Mouse (Mus musculus): ENCODE measurements around the gene Camk1d. TPM values are rescaled to one million over a fixed set of nuclear protein-coding genes. Genes with fewer than 3 reads are reported as not detected.

The Camk1d gene
- polyA plus RNA-seq, 1 experiment, result 14.3 TPM

GRCm38 (mm10) chr2:5529992-5530391 lies 184.3 kb downstream of the Camk1d start:
- no peaks in the 10 kb centered on the region for H3K36me3 ChIP-seq (ENCODE audit: control insufficient read depth, insufficient read depth, low read length)
- H3K4me3 ChIP-seq (ENCODE audit: low read depth, low read length), result no peak overlapping the region
- H3K27me3 ChIP-seq (ENCODE audit: control insufficient read depth, insufficient read depth, low read length), result no peaks in the 10 kb centered on the region
- H3K27ac ChIP-seq (ENCODE audit: insufficient read depth, low read depth, low read length), result no peak overlapping the region
- H3K4me1 ChIP-seq (ENCODE audit: control insufficient read depth, insufficient read depth, insufficient read length, low read length), result no peaks in the 10 kb centered on the region
- WGBS, result 87% methylated on average over 2 of the region's 2 CpGs
- TF ChIP-seq CTCF (IDR thresholded peaks at IDR 0.05; ENCODE audit: extremely low read depth, insufficient read length, insufficient replicate concordance, low read depth, low read length), result no peak
- no peak for TF ChIP-seq POLR2A (IDR thresholded peaks at IDR 0.05; ENCODE audit: low read depth, low read length)

GRCm38 (mm10) chr2:5519221-5519669 lies 195.1 kb downstream of the Camk1d start:
- 75% methylated on average over 8 of the region's 8 CpGs for WGBS
- Histone ChIP-seq H3K4me1 (ENCODE audit: control insufficient read depth, insufficient read depth, insufficient read length, low read length) (no peaks in the 10 kb centered on the region; the same call in 1 of the 2 replicates), H3K4me3 (ENCODE audit: low read depth, low read length) (no peak overlapping the region), H3K27ac (ENCODE audit: insufficient read depth, low read depth, low read length) (no peak overlapping the region), H3K36me3 (ENCODE audit: control insufficient read depth, insufficient read depth, low read length) (no peaks in the 10 kb centered on the region), H3K27me3 (ENCODE audit: control insufficient read depth, insufficient read depth, low read length) (no peaks in the 10 kb centered on the region)
- TF ChIP-seq CTCF (IDR thresholded peaks at IDR 0.05; ENCODE audit: extremely low read depth, insufficient read length, insufficient replicate concordance, low read depth, low read length) (no peak), POLR2A (IDR thresholded peaks at IDR 0.05; ENCODE audit: low read depth, low read length) (no peak)

- no peak overlapping the region for H3K27ac ChIP-seq (ENCODE audit: insufficient read depth, low read depth, low read length)
- WGBS, result 97% methylated on average over 2 of the region's 2 CpGs
- no peaks in the 10 kb centered on the region for H3K27me3 ChIP-seq (ENCODE audit: control insufficient read depth, insufficient read depth, low read length)
- H3K36me3 ChIP-seq (ENCODE audit: control insufficient read depth, insufficient read depth, low read length), result no peaks in the 10 kb centered on the region
- no peaks in the 10 kb centered on the region; the same call in 1 of the 2 replicates for H3K4me1 ChIP-seq (ENCODE audit: control insufficient read depth, insufficient read depth, insufficient read length, low read length)
- no peak overlapping the region for H3K4me3 ChIP-seq (ENCODE audit: low read depth, low read length)
- TF ChIP-seq CTCF (IDR thresholded peaks at IDR 0.05; ENCODE audit: extremely low read depth, insufficient read length, insufficient replicate concordance, low read depth, low read length), result no peak
- no peak for TF ChIP-seq POLR2A (IDR thresholded peaks at IDR 0.05; ENCODE audit: low read depth, low read length)
Measured at GRCm38 (mm10) chr2:5515106-5515505, 199.2 kb downstream of the Camk1d start.

- 94% methylated on average over 5 of the region's 5 CpGs for WGBS
- Histone ChIP-seq H3K4me1 (ENCODE audit: control insufficient read depth, insufficient read depth, insufficient read length, low read length) (no peaks in the 10 kb centered on the region; the same call in 1 of the 2 replicates), H3K4me3 (ENCODE audit: low read depth, low read length) (no peak overlapping the region), H3K36me3 (ENCODE audit: control insufficient read depth, insufficient read depth, low read length) (no peaks in the 10 kb centered on the region), H3K27ac (ENCODE audit: insufficient read depth, low read depth, low read length) (no peak overlapping the region), H3K27me3 (ENCODE audit: control insufficient read depth, insufficient read depth, low read length) (no peaks in the 10 kb centered on the region)
- TF ChIP-seq POLR2A (IDR thresholded peaks at IDR 0.05; ENCODE audit: low read depth, low read length) (no peak), CTCF (IDR thresholded peaks at IDR 0.05; ENCODE audit: extremely low read depth, insufficient read length, insufficient replicate concordance, low read depth, low read length) (no peak)
Measured at GRCm38 (mm10) chr2:5514095-5514494, 200.2 kb downstream of the Camk1d start.

- TF ChIP-seq CTCF (IDR thresholded peaks at IDR 0.05; ENCODE audit: extremely low read depth, insufficient read length, insufficient replicate concordance, low read depth, low read length), result no peak
- no peak for TF ChIP-seq POLR2A (IDR thresholded peaks at IDR 0.05; ENCODE audit: low read depth, low read length)
- H3K4me1 ChIP-seq (ENCODE audit: control insufficient read depth, insufficient read depth, insufficient read length, low read length), result no peaks in the 10 kb centered on the region; the same call in 1 of the 2 replicates
- WGBS, result 90% methylated on average over 2 of the region's 2 CpGs
- H3K27ac ChIP-seq (ENCODE audit: insufficient read depth, low read depth, low read length), result no peak overlapping the region
- H3K36me3 ChIP-seq (ENCODE audit: control insufficient read depth, insufficient read depth, low read length), result no peaks in the 10 kb centered on the region
- H3K27me3 ChIP-seq (ENCODE audit: control insufficient read depth, insufficient read depth, low read length), result no peaks in the 10 kb centered on the region
- H3K4me3 ChIP-seq (ENCODE audit: low read depth, low read length), result no peak overlapping the region
Measured at GRCm38 (mm10) chr2:5513621-5514020, 200.7 kb downstream of the Camk1d start.

- TF ChIP-seq CTCF (IDR thresholded peaks at IDR 0.05; ENCODE audit: extremely low read depth, insufficient read length, insufficient replicate concordance, low read depth, low read length) (no peak), POLR2A (IDR thresholded peaks at IDR 0.05; ENCODE audit: low read depth, low read length) (no peak)
- H3K4me3 ChIP-seq (ENCODE audit: low read depth, low read length), result no peak overlapping the region
- H3K27ac ChIP-seq (ENCODE audit: insufficient read depth, low read depth, low read length), result no peak overlapping the region
- H3K36me3 ChIP-seq (ENCODE audit: control insufficient read depth, insufficient read depth, low read length), result no peaks in the 10 kb centered on the region
- peaks cover 3% of the 10 kb centered on the region; the same call in 1 of the 2 replicates for H3K4me1 ChIP-seq (ENCODE audit: control insufficient read depth, insufficient read depth, insufficient read length, low read length)
- WGBS, result 94% methylated on average over 6 of the region's 6 CpGs
- H3K27me3 ChIP-seq (ENCODE audit: control insufficient read depth, insufficient read depth, low read length), result no peaks in the 10 kb centered on the region
Measured at GRCm38 (mm10) chr2:5510042-5510441, 204.3 kb downstream of the Camk1d start.

- no peak overlapping the region for H3K27ac ChIP-seq (ENCODE audit: insufficient read depth, low read depth, low read length)
- 79% methylated on average over 4 of the region's 4 CpGs for WGBS
- no peaks in the 10 kb centered on the region; the same call in 1 of the 2 replicates for H3K4me1 ChIP-seq (ENCODE audit: control insufficient read depth, insufficient read depth, insufficient read length, low read length)
- TF ChIP-seq CTCF (IDR thresholded peaks at IDR 0.05; ENCODE audit: extremely low read depth, insufficient read length, insufficient replicate concordance, low read depth, low read length), result no peak
- no peak for TF ChIP-seq POLR2A (IDR thresholded peaks at IDR 0.05; ENCODE audit: low read depth, low read length)
- no peak overlapping the region for H3K4me3 ChIP-seq (ENCODE audit: low read depth, low read length)
- no peaks in the 10 kb centered on the region for H3K27me3 ChIP-seq (ENCODE audit: control insufficient read depth, insufficient read depth, low read length)
- H3K36me3 ChIP-seq (ENCODE audit: control insufficient read depth, insufficient read depth, low read length), result 0 out of 2 replicates have a peak, but pooled peaks cover 2% of the 10 kb centered on the region
Measured at GRCm38 (mm10) chr2:5499620-5500019, 214.7 kb downstream of the Camk1d start.

All from small intestine, adult 2 months (tissue).